Mouse (Mus musculus): Measurements from ENCODE around the gene Tmem130.
A peak's percentile ranks its signal among the peaks of the same experiment; 100 is the strongest.
"Not testable (repeated sequence)": the region's sequence is repeated elsewhere in the genome, so short reads cannot be mapped to it uniquely, and the experiment has no call there.

Tmem130 gene

DNA sequence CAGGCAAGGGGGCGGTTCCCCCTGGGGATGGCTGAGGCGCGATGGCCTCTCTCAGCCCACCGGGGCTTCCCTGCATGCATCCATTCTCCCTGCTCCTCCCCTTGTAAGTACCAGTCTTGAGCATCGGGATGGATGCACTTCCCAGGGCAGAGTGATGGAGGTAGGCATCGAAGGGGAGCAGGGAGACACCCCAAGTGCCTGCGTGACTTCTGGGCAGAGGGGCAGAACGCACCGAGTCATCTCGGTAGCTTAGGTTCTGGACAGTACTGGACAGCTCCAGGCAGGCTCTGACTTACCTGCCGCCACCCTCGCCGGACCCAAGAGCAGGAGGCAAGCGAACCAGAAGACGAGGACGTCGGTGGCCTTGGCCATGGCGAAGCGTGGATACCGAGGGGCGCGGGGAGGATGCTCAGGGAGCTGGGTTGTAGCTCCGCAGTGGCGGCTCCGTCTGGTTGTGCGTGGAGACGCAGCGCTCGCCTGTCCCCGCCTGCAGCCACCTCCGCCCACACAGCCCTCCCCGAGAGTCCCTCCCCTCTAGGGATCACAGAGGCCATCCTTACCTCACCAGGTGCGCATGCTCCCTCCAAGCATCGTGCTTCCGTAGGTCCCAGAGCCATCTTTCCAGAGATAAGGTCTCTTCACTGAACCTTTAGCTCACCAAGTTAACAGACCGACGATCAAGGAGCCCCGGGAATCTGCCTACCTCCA lies at the start of gene Tmem130:
Gene Tmem130, minus strand, starts transcription at position 658 of the 708 bp plus-strand sequence.
- DNase-seq: peak; percentile 82

DNA sequence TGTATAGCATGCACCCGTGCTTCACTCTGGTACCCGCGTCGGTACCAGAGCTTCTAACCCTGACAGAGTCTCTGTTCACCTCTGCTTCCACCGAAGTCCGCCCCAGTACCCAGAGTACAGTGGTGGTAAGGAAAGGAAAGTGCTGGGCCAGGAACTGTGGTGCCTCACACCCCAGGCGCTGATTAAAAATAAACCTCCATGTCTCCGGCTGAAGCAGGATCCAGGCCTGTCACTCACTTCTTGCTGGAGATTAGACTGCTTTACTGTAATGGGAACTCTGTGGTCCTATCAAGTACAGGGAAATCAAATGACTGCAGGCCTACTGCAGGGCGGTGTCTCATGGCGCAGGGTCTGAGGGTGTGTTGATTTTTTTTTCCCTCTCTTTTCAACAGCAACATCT lies 45.3 kb upstream of the Tmem130 start:
- DNase-seq: no peak

DNA sequence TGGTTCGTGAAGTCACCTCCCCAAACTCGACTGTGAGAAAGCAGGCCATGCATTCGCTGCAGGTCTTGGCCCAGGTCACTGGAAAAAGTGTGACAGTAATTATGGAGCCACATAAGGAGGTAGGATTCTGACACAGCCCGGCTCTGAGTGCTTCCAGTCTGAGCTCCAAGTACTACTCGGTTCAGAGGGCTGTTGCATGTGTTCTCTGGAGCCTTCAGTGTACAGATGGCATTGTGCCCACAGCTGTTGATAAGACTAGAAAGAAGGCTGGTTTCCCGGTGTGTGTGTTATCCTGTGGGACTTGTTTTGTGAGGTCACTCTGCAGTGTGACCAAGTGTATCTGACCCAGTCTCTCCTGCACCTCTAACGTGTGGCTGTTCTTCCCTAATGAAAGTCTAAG lies 42.6 kb upstream of the Tmem130 start:
- DNase-seq: no peak

DNA sequence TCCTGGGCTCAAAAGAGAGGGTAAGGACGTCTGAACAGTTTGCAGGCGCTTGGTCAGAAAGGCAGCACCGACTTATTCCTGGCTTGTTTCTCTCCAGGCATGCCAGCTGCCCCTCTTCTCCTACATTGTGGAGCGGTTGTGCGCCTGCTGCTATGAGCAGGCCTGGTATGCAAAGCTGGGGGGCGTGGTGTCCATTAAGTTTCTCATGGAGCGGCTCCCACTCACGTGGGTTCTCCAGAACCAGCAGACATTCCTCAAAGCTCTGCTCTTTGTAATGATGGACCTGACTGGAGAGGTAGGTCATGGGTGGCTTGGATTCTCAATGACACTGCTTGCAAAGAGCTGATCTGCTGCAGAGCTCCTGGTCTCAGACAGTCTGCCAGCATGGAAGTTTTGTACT lies 41.4 kb upstream of the Tmem130 start:
- DNase-seq: no peak

DNA sequence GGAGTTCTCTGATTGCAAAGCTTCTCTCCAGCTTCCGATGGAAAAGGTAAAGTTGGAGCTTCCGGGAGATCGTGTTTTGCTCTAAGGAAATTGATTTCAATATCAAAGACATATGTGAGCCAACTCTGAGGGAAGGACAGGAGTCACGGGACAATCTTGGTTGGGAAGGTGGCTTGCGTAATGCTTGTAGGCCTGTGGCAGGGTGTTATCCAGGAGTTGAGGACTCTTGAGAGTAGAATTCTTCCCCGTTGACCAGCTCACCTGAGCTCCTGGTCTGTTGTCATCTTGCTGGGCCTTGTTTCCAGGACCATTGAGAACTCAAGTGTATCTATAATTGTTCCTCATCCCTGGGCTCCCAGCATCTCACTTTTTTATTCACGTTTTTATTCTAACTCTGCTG lies 35.5 kb upstream of the Tmem130 start:
- no peak for DNase-seq

DNA sequence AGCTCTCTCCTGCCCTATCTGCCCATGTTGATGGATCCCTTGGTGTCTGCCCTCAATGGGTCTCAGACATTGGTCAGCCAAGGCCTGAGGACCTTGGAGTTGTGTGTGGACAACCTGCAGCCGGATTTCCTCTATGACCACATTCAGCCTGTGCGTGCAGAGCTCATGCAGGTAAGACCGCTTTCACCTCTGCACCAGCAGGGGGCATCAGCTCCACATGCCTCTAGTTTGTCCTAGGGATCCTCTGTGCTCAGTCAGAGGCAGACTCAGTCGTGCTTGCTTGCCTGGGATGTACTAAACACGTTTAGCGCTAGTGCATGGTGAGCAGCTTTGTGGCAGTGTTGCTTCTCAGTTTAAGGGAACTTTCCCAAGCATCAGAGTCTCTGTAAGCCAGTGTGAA lies 33.1 kb upstream of the Tmem130 start:
- DNase-seq: peak; percentile 19

DNA sequence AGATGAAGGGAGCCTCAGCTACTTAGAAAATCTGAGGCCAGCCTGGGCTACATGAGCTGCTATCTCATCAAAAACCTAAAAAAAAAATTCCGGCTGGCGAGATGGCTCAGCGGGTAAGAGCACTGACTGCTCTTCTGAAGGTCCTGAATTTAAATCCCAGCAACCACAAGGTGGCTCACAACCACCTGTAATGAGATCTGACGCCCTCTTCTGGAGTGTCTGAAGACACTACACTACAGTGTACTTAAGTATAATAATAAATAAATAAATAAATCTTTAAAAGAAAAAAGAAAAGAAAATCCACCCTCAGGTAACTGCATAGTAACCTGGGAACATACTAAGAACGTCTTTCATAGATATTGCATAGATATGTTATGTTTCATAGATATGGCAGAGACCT lies 31.8 kb upstream of the Tmem130 start:
- DNase-seq: no peak

DNA sequence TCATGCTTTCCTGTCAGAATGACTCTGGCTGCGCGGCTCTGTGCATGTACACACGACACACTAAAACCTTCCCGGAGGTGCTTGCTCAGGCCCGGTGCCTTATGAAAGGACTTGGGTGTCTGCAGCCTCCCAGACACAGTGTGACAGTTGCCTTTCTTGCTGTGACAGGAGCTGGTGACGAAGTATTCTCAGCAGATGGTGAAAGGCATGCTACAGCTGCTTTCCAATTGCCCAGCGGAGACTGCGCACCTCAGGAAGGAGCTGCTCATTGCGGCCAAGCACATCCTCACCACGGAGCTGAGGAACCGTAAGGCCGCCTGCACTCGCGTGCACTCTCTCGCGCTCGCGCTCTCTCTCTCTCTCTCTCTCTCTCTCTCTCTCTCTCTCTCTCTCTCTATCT lies 24.8 kb upstream of the Tmem130 start:
- no peak for DNase-seq

DNA sequence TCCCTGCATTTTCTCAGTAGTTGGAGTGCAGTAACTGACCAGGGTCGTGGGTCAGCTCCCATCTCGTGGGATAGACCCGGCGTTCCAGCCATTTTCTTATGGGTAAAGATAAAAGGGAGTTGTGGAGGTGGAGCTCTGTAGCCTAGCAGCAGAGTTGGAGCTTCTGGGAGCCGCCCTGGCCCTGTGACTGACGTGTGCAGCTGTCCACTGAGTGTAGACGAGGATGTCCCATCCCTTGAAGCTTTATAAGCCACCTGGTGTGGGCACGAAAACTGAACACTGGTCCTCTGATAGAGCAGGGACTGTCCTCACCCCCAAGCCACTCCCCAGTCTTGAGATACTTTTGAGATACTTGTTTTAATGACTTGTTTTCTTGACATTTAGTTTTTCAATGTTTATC lies 19.0 kb upstream of the Tmem130 start:
- DNase-seq: no peak

DNA sequence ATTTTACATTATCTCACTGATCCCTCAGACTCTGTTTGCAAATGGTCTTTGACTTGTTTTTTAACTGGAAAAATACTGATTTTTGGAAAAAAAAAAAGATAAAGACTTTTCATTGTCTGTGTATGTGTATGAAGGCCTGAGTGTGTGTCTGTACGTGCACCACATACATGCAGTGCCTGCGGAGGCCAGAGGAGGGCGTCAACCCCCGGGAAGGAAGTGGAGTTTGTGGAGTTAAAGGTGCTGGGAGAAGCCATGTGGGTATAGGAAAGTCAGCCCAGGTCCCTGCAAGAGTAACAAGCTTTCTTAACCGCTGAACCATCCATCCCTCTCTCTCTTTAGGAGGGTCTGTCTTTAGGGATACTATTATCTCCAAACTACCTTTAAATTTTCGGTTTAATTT lies 11.6 kb upstream of the Tmem130 start:
- no peak for DNase-seq

DNA sequence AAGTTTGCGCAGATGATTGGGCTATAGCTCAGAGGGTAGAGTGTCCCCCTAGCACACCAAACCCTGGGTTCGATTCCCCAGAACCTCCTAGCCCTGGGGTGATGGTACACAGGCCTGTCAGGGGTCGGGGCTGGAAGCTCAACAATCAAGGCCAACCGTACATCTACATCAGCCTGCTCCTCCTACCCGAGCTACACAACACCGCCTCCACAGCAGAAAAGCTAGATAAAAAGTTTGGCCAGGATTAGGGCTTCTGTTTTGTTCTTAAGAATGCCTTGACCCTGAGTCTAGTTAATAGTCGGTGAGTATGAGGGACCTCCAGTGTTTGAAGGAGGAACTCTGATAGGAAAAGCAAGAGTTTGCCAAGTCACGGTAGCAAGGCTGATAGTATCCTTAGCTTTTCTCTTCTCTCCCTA lies 7.5 kb upstream of the Tmem130 start:
- no peak for DNase-seq

DNA sequence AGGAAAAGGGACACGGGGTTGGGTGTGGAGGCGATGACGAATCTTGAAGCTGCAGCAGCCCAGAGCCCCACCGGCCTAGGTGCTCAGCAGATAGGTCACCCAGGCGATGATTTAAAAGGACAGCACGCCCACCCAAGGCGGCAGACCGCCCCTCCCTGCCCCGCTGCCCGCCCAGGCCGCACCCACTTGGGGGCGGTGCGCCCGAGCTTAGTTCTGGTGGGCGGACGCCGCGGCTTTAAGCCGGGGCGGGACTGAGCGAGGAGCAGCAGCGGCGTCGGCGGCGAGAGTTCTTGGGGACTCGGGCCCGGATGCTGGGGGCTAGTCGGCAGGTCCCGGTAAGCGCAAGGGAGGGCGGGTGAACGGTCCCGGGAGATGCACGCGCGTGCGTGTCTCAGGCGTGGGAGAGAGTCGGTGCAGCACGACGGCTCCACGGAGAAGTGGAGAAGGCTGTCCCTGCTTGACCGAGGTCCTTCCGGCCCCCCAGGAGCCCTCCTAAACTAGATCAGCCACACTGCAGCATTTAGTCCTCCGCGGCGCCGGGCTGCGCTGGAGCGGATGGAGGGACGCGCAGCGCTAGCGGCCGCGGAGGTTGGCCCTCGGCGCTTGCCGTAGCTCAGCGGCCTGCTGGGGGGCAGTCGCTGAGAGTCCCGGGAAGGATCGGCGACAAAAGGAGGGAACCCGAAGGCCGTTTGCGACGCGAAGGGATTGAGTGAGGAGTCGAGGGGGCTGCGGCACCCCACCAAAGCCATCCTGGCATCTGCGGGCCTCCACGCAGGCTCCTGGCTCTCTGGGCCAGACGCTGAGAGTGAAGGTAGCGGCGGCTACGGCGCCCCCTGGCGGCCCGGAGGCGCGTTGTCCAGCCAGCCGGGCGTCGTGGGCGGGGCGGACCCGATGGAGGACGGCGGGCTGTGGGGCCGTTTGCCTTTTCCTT lies 6.6 kb upstream of the Tmem130 start:
- peak; percentile 91 for DNase-seq

DNA sequence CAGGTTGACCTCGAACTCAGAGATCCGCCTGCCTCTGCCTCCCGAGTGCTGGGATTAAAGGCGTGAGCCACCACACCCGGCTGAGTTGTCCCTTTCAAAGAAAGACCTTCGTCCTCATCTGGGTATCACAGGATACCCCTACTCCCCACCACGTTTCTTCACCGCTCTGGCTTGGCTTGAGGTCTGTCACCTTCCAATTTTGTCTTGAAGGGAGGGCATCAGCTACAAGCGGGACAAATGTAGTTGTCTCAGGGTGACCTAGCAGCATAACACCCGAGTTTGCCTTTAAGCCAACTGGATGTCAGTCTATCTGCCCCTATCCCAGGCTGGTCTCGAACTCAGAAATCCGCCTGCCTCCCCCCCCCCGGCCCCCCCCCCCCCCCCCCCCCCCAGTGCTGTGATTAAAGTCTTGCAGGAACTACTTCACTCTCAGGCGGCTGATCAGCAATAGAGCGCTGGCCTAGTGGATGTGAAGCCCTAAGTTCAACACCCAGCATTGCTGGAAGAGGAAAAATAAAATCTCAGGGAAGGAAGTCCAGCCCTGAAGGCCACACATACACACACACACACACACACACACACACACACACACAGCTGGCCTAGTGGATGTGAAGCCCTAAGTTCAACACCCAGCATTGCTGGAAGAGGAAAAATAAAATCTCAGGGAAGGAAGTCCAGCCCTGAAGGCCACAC lies 5.6 kb upstream of the Tmem130 start, which contains the start of gene Trrap:
Gene Trrap, plus strand, starts transcription at position 627 of the 693 bp plus-strand sequence.
- DNase-seq: not testable (repeated sequence)

DNA sequence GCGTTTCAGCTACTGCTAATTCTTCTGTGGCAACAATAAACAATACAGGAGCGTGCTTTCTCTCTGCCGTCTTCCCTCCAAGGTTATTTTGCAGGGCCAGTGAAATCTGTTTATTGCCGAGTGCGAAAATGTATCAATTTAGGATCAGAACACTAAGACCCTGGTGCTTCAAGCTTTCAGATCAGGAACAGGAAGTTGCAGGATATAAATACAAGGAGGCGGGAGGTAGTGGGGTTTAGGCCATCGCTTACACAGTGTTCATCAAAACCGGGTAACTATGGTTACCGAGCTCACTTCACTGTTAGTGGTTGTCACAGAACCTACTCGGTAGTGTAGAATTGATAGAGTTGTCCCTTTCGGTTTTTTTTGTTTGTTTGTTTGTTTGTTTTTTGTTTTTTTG lies 5.0 kb upstream of the Tmem130 start:
- no peak for DNase-seq

DNA sequence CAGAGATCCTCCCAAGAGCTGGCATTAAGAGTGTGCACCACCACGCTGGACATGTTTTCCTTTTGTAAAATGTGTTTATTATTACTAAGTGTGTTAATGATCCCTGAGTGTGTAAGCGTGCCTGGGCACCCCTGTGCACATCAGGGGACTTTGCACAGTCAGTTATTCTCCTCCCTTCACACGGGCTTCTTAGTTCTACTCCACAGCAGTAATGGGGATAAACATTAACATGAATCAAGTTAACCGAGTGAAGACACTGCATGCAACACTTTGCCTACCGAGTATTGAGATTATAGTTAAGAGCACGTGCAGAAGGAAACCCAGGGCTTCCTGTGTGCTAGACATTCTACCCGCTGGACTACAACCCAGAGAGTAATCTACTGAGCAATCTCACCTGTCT lies 4.4 kb upstream of the Tmem130 start:
- DNase-seq: no peak

DNA sequence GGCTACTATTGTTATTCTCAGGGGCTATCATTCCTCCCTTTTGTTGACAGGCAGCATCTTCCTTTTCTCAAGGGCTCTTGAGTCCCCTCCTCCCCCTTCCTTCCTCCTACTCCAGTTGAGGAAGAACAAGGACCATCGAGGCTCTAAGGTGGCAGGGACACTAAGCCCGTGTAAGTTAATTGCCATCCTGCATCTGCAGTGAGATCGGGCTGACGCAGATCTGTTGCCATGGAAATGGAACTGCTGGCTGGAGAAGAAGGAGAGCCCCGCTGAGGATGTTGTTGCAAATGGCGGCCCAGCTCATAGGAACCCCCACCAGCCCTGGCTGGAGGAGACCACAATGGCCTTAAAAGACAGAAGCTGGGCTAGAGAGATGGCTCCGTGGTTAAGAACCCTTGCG lies 3.2 kb downstream of the Tmem130 start:
- DNase-seq: peak; percentile 37

DNA sequence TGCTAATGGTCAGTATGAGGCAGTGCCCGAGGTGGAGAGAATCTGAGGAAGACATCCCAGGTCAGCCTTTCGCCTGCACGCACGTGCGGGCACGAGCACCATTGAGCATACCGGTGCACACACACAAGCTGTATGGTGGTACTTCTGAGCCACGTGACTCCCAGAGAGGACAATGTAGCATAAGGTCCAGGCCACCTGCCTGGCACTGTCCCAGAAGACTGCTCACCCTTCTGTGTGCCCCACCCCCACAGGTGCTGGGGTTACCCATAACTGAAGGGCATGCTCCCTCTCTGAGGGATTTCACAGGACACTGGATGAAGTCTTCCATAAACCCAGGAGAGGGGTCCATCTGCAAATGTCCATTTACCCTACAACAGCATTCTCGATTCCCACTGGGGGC lies 4.2 kb downstream of the Tmem130 start:
- no peak for DNase-seq

DNA sequence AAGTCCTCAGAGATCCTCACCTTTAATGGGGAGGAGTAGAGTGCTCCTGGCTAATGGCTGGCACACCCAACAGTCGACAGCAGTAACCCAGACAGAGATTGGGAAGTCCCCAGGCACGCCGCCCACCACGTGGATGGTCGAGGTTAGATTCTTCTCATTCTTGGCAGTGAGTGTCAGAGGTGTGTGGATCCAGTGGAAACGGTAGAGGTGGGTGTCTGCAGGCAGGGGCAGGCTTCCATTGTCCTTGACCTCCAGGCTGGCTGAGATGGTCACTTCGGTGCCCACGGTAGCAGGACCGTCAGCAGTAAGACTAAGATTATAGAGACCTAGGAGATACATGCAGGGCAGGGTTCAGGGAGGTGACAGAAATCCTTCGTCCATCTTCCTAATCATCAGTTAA lies 6.4 kb downstream of the Tmem130 start:
- DNase-seq: no peak

DNA sequence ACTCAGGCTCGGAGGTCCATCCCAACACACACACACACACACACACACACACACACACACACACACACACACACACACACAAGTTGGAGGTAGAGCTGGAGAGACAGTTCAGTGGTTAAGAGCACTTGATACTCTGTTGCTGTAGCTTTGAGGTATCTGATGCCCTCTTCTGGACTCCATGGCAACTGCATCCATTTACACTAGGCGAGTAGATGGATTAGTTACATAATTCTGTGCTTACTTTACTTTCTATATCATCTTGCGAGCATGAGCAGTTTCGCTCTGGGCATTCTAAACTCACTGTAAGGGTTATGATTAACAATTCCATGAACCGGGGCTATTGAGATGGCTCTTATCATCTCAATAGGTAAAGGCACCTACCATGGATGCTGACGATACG lies 8.6 kb downstream of the Tmem130 start:
- DNase-seq: peak; percentile 57

DNA sequence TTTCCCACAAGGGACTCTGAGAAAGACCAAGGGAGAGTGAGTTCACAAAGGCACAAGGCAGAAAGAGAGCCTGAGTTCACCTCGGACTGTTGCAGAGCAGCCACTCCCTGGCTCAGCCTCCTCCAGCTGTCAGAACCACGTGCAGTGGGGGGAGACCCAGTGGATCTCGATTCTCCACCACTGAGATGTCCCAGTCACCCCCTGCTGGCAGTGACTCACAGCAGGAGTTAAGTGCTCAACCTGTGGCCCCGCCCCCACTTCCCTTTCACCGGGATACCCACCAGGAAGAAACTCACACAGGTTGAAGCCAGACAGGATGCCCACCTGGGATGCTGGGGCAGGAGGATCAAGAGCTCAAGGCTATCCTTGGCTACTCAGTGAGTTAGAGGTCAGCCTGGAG lies 9.2 kb downstream of the Tmem130 start:
- no peak for DNase-seq

DNA sequence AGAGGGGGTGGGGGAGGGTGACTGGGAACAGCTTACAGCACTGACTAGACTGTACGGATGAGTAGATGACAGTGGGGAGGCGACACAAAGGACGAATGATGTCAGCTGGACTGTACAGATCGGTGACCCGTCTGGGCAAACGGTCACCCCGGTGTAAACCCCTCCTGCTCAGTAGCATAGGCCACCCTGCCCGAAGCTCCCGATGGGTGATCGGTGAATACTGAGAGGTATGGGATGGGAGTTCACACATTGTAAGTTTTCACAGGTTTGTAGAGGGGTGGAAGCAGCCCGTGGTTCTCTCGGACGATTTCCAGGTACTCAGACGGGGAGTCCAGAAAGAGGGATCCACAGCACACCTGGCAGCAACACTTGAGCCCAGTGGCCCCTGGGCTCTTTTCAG lies 24.5 kb downstream of the Tmem130 start:
- DNase-seq: no peak

DNA sequence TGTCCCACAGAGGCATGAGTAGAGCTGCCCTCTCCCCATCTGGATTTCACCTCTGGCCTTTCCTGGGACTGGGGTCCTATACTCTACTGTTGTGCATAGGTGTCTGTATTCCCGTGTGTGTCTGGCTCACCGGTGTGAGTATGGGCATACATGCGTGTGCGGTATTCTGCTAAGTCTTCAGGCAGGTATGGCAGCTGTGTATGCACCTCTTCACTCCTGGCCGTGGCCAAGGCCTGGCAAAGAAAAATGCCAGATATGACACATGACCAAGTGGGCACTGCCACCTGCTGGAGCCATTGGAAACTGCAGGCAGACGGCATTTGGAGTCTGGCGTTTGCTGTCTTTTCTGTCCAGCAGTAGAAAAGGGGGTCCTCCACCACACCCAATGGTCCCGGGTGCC lies 26.7 kb downstream of the Tmem130 start:
- DNase-seq: peak; percentile 69

DNA sequence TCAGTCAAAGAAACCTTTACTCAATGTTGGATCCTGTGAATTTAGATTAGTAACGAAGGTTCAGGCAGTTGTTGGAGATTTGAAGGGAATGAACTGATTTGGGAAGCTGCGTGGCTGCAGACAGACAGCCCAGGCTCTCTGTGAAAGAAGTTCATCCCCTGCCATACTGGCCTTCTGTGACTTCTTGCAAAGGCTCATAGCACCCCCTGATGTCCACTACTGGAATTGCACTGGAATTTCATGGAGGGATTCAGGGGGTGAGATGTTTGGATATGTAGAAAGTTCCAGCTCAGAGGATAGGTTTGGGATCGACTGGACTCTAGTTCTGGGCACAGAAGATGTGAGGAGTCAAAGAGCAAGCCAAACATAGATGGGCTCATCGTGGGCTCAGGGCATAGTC lies 27.7 kb downstream of the Tmem130 start:
- peak; percentile 58 for DNase-seq

DNA sequence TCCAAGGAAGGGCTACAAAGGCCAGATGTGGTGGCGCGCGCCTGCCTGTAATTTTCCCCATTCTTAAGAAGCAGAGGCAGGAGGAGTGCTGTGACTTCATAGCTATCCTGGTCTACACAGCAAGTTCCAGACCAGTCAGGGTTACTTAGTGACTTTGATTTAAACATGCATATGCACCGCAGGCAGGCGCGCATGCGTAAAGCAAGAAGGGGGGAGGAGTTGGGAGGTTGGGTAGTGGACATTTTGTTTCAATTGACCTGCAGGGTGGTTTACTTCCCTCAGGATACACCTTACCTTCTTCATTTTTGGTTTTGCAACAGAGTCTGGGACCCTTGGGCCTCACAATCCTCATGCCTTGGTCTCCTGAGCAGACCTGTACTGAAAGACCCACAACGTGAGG lies 32.4 kb downstream of the Tmem130 start:
- no peak for DNase-seq

Measured in right cerebral cortex, postnatal 25 days (tissue).